Mouse (Mus musculus) liver, adult (tissue): ENCODE measurements around the gene Sox6.

Source experiments
- GATA4 ChIP-seq: IDR thresholded peaks from 2 replicates; pipeline ENCODE4 v1.6.1; 2014; ENCODE audit warnings: mild to moderate bottlenecking, low read length; ENCODE audit not compliant: insufficient replicate concordance

Sox6 gene

DNA sequence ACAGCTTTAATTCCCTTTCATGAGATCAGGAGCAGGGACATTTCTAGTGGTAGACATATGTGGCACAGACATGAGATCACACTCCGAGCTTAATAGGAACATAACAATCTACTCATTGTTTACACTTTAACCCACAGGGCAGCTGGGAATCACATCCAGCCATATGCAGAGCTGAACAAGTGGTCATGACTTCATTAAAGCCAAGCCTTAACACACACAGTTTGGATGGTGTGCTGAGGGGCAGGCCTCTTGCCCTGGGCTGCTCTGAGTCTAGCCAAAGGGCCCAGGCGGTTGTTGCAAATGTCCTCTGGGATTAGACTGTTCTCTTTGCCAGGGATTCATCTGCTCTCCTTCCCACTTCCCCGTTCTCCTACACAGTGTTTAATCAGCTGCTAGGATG is 204.9 kb downstream of the Sox6 start:
- no peak for TF ChIP-seq GATA4

DNA sequence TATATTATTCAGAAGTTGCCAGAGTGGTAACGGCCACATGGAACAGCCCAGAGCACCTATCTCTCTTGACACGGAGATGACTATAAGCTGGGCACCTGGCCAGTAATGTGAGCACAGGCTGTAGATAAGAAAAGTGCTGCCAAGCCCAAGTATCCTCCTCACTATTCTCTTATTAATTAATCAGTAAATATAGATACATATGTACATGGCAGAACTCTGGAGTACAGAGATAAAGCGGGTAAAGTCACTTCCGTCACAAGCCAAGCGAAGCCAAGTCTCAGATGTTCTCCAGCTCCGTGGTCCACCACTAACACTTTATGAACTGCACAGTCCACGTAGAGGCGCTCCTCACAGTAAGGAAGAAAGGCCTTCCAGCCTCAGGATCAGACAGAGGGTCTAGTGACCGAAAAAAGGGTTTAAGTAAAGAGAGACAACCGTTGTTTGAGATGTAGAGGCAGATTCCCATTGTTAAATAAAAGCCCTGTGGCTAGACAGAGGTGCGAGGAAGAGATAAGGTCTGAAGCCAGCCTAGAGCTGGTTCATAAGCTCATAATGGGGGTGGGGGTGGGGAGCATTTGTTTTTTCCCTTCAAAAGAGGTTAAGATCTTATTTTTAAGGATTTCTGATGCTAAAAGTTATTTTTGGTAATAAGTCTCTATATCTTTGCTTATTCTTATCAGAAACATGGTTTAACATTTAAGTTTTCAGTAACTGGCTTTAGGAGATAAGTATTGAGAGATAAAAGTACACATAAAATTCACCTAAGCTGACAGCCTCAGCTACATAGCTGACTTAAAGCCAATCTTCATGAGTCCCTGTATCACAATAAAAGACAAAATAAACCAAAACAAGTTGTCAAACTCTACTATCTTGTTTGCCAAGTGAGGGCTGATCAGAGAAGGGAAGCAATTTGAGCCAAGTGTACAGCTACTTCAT is 207.4 kb downstream of the Sox6 start:
- no peak for TF ChIP-seq GATA4

DNA sequence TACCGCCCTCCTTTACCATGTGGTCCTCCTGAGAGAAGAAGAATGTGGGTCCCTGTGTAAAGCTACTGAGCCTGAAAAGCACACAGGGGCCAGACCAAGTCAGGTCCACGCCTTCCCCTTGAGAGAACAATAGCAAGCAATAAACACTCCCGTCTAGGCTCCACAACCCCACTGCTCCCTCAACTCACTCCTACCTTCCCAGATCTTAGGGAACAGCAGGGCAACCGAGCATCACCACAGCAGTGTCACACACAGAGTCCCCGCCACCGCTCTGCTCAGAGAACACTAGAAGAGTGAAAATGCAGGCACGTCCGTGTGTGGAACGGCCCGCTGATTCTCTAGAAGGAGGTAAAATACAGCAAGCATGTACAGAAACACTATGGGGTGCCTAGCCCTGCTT is 208.2 kb downstream of the Sox6 start:
- no peak for TF ChIP-seq GATA4

DNA sequence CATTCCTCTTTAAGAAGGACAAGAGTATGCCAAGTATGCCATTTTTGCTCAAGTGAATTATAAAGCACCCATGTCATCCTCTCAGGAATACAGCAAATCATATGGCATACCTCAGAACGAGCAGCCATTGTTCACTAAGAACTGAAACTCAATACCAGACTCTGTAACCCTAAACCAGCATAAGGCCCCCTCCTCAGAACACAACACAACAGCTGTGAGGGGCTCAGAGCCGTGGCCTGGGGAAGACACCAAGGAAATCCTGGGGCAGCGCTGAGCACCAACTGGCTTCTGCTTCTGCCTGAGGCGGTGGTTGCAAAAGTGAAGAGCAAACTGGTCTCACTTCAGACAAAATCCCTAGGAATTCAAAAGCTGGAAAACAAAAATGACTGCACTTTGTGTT is 208.8 kb downstream of the Sox6 start:
- no peak for TF ChIP-seq GATA4

DNA sequence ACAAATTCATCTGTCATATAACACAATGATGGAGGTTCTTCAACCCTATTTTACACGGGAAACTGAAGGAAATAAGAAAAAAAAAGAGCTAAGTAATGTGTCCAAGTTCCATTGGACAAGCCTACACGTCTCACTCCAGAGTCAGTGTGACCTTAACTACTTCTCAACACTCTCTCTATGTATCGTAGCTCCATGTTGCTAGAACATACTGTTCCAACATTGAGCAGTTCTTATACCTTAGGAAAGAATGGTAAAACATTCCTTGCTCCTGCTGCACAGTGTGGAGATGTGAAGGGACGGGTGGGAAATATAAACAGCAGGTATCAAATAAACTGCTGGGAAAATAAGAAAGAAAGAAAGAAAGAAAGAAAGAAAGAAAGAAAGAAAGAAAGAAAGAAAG is 209.3 kb downstream of the Sox6 start:
- TF ChIP-seq GATA4, result no peak

DNA sequence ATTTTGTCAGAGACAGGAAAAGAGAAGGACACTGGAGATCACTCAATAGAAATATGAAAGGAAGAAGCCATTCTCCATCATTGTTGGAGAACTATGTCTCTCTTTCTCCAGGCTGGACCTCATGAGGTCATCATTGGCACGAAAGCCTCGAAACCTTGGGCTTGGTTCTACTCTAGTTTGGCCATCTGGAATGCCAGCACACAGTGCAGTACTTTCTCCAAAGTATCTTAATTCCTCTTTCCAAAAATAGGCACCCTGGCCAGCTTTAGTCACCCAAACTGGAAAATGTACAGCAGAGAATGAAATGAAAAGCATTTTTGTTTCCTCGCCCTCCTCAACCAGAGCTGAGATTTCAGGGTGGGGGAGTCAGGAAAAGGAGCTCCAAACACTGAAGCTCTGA is 213.3 kb downstream of the Sox6 start:
- TF ChIP-seq GATA4, result no peak

DNA sequence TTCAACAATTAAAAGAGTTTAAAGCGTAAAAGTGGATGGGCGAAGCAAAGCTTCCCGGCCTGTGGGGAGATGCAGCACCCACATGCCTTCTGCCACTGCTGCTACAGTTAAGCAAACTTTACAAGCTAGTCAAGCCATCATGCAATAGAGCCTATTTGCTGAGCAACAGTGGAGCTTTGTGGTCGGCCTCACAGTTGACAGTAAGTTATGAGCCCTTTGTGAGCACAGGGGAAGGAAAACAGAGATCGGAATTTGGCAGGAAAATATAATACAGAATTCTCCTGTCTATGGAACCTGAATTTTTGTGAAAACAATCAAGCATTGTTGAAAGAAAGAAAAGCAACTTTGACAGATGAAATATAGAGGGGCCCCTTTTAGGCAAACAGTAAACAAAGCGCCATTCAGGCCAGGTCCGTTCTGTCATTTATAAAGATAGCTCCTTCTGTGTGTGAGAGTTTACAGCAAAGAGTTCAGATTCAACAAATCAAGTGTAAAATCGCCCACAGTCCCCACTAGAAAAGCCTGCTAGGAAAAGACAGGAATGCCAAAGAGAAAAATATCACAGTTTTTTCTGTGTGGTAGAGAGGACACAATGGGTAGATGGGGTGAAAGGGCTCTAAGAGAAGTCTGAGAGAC is 213.9 kb downstream of the Sox6 start:
- no peak for TF ChIP-seq GATA4

DNA sequence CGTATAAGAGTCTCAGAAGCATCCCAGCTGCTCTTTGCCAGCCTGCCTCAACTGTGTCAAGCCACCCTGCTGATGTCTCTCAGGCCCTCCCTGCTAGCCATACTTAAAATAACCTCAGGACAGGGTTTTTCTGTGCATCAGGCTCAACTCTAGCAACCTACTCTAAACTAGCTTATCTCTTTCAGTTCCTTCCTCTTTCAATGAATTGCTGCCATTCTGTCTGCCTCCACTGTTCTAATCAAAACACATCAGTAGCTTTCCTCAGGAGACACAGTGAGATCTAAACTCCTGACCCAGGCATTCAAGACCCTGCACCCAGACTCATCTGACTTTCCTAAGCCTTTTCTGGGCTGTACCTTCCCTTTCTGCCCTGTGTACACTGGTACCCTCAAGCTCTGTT is 219.5 kb downstream of the Sox6 start:
- TF ChIP-seq GATA4, result no peak

DNA sequence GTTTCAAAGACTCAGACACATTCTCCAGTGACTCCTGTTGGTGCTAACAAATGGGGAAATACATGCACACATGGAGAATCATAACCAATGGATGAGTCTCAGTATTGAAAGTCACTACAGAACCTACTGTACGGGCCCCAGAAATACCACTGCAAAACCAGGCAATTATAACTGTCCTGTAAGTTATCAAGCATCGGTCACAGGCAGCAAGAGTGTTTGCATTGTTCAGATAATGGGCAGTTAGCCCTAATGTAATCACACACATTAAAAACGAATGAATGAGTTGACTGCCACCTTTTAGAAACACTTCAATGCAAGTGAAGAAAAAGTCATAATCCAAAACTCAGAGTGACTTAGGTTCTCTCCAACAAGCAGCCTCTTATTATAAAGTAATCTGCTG is 235.3 kb downstream of the Sox6 start:
- TF ChIP-seq GATA4, result no peak

DNA sequence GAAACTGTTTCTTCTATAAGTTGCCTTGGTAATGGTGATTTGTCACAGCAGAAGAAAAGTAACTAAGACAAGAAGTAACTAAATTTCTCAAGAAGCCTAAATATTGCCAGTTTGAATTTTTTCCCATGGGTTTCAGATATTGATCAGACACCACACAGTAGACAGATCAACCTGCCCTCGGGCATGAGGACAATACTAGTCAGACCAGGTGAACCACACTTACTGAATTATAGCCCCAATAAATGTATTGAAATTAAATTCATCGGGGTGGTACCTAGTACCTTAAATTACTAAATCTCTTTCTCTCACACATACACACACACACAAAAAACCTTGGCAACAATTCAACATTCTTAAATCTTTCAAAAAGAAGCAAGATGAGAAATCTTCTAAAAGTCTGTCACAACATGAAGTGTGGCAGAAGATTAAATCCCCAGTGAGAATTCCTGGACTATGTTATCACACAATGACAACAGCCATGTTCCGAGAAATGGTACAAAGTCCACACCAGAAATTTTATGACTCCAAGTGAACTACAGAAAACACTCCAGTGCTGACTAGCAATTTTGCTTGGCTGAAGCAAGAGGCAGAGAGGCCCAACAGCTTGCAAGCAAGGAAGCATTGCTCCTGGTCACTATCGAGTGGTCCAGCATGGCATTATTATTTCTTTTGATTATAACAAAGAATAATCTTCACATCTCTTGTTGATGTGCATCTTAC is 244.3 kb downstream of the Sox6 start:
- TF ChIP-seq GATA4, result no peak

DNA sequence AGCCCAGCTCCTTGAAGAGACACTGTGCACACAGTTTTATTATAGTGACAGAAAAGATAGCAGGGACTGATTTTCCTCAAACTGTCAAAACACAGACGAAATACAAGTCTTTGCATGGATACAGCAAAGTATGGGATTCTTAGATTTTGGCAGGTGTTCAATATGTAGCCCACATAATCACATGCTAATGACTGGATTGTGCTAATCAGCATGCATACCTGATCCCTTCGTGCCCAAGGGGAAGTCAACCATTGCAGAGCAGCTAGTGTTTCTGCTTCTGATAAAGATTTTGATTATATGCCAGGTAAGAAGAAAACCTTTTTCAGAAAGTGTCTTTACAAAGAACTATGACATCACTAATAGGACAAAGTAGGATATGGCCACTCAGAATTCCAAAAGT is 245.8 kb downstream of the Sox6 start:
- TF ChIP-seq GATA4, result no peak

DNA sequence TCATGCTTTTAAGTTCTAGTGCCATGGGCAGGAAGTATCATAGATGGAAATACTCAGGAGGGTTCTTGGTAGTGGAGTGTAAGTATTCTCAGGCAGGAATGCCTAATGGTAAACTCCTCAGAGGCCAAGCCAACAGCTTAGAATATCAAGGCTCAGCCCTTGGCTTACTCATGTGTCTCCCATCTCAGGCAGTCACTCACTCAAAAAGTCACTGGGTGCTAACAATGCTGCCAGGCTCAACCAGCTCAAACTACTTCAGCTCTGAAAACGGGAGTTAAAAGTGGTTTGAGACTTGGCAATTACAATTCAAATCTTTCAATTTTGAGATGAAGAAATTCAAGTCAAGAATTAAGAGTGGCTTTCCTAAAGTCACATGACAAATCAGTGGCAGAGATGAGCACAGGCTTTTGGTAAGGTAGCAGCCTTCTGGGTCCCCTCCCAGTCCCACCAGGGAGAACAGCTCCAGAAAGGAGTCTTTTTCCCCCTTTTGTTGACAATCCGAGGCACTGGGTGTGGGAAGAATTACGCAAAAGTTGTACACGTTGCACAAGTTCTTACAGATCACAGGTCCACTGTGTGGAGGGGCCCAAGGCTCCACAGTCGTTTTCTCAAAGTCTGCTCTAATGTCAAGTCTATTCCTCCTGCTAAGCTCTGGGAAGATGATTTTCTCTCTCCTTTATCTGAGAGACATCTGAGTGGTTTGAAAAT is 249.3 kb downstream of the Sox6 start:
- no peak for TF ChIP-seq GATA4

DNA sequence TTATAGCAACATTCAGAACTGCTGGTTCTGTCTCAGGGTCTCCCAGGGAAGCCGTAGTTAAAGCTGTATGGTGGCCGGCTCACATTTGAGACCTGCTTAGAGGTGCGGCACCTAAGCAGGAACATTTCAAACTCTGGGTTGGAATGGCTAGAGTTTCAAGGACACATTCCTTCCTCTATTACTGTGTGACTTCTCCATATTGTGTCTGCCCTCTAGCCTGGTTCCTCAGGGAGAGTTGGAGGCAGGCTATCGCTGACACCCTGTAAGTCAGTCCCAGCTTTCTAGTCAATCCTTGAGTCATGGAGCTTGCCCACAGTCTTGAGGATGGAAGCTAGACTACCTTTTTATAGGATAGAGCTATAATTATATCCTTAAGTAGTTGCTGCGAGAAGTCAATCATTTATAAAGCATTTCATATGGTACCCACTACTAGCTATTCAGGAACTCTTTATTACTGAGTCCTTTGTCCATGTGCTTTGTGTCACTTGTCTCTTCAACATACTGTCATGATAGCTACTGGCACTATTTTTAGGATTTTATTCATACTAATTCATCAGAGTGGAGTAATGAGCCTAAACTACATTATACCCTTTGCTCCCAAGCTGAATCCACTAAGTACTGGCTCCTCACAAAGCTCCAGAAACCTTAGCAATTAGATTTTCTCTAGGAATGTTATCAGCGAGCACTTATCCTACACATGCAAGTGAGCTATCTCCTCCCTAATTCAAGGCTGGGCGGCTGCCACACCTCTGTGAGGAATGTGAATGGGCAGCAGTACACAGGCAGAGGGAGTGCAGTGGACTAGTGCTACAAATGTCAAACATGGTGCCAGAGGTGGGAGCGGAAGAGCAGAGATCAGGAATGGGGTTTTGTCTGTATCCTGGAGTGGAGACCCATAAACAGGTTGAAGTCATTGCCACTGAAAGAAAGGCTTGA is 254.3 kb downstream of the Sox6 start:
- no peak for TF ChIP-seq GATA4

DNA sequence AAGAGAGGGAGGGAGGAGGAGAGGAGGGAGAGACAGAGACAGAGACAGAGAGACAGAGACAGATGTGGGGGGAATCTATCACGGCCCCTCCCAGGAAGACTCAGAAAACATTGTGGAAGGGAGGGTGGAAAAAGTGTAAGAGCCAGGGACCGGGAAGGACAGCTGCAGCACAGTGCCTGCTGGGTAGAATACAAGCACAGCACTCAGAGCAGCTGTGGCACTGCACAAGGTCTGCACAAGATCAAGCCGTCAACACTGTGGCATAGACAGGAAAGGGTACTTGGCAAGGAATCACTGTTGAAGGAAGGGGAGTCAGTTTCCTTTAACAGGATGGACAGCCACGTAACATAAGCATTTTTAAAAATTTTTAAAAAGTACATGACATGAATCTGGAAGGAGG is 258.4 kb downstream of the Sox6 start:
- TF ChIP-seq GATA4, result no peak

DNA sequence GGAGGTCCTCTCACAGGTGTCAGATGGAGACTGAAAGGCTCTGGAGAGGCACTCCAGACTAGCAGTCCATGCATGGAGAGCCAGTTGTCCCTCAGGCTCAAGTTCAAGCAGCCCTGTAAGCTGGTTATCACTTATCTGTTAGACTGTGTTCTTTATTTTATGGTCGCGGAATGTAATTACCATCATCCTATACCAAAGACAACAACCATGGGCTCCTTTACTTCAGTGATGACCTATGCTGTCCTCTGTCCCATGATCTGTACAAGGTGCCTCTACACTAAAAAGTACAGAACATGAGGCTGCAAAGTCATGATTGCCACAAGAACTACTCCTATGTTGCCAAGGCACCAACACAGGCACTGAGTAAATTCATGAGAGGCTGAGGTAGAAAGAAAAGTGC is 259.1 kb downstream of the Sox6 start:
- TF ChIP-seq GATA4, result no peak

DNA sequence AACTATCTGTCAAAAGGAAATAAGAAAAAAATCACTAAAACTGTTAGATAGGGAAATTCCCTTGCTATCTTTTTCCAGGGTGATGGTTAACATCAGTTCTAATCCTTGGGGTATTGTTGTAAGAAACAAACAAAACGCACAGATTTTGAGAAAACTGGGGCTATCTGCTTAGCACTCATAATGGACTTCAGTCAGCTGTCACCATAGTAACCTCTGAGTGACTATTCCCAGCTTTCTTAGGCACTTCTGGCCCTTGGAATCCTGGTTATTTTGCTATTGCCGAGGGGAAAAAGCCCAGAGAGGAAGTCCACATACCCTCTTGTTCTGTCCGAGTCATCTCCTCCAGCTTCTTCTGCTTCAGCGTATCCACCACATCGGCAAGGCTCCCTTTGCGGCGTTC is 261.9 kb downstream of the Sox6 start:
- no peak for TF ChIP-seq GATA4
